Mouse (Mus musculus): ENCODE measurements around the gene Kif3b. TPM values are rescaled to one million over a fixed set of nuclear protein-coding genes. Genes with fewer than 3 reads are reported as not detected.
"Not testable (repeated sequence)": the region's sequence is repeated elsewhere in the genome, so short reads cannot be mapped to it uniquely, and the experiment has no call there.

The Kif3b gene
- polyA plus RNA-seq, 1 experiment from 2014 or later, result 1.9 TPM

GRCm38 (mm10) chr2:153346221-153347182, 55.3 kb downstream of the Kif3b start:
- H3K36me3 ChIP-seq (ENCODE audit: control insufficient read depth, insufficient read depth), result no peaks in the 10 kb centered on the region; the same call in 1 of the 2 replicates
- H3K4me3 ChIP-seq (ENCODE audit: low read depth, low read length), result peak overlapping the region; percentile 95
- peak overlapping the region; percentile 97 for H3K9ac ChIP-seq (ENCODE audit: low read depth, low read length)
- peaks cover 61% of the 10 kb centered on the region for H3K4me1 ChIP-seq (ENCODE audit: control insufficient read depth, low read depth, low read length)
- H3K27ac ChIP-seq (ENCODE audit: low read length), result peak overlapping the region; percentile 97
- WGBS (ENCODE audit: insufficient replicate concordance), result under 1% methylated on average over 56 of the region's 76 CpGs
- peak overlapping the region; percentile 63 for H3K4me2 ChIP-seq (ENCODE audit: low read depth, low read length)
- H3K27me3 ChIP-seq (ENCODE audit: control insufficient read depth, insufficient read depth, low read depth, low read length), result no peaks in the 10 kb centered on the region
- no peaks in the 10 kb centered on the region for H3K9me3 ChIP-seq (replicated peaks; ENCODE audit: control insufficient read depth, low read length)
- peak; percentile 49 for ATAC-seq (ENCODE audit: low read depth)

- H3K36me3 ChIP-seq (ENCODE audit: control insufficient read depth, insufficient read depth), result peaks cover 2% of the 10 kb centered on the region
- H3K4me2 ChIP-seq (ENCODE audit: low read depth, low read length), result peak overlapping the region; percentile 63
- peak overlapping the region; percentile 97 for H3K27ac ChIP-seq (ENCODE audit: low read length)
- H3K4me1 ChIP-seq (ENCODE audit: control insufficient read depth, low read depth, low read length), result peaks cover 60% of the 10 kb centered on the region
- H3K4me3 ChIP-seq (ENCODE audit: low read depth, low read length), result peak overlapping the region; percentile 95
- 2% methylated on average over 9 of the region's 9 CpGs for WGBS (ENCODE audit: insufficient replicate concordance)
- no peaks in the 10 kb centered on the region for H3K9me3 ChIP-seq (replicated peaks; ENCODE audit: control insufficient read depth, low read length)
- peak overlapping the region; percentile 97 for H3K9ac ChIP-seq (ENCODE audit: low read depth, low read length)
- no peaks in the 10 kb centered on the region for H3K27me3 ChIP-seq (ENCODE audit: control insufficient read depth, insufficient read depth, low read depth, low read length)
- no peak for ATAC-seq (ENCODE audit: low read depth)
These were observed 56.1 kb downstream of the Kif3b start for GRCm38 (mm10) chr2:153347183-153347781.

GRCm38 (mm10) chr2:153348100-153348831, 57.1 kb downstream of the Kif3b start:
- H3K9me3 ChIP-seq (replicated peaks; ENCODE audit: control insufficient read depth, low read length), result no peaks in the 10 kb centered on the region
- H3K27me3 ChIP-seq (ENCODE audit: control insufficient read depth, insufficient read depth, low read depth, low read length), result no peaks in the 10 kb centered on the region
- ATAC-seq (ENCODE audit: low read depth), result no peak
- H3K36me3 ChIP-seq (ENCODE audit: control insufficient read depth, insufficient read depth), result peaks cover 9% of the 10 kb centered on the region
- H3K9ac ChIP-seq (ENCODE audit: low read depth, low read length), result peak overlapping the region; percentile 45
- peak overlapping the region; percentile 63 for H3K4me2 ChIP-seq (ENCODE audit: low read depth, low read length)
- 20% methylated on average over 6 of the region's 6 CpGs for WGBS (ENCODE audit: insufficient replicate concordance)
- H3K4me1 ChIP-seq (ENCODE audit: control insufficient read depth, low read depth, low read length), result peaks cover 51% of the 10 kb centered on the region
- peak overlapping the region; percentile 69 for H3K27ac ChIP-seq (ENCODE audit: low read length)
- peak overlapping the region; percentile 95 for H3K4me3 ChIP-seq (ENCODE audit: low read depth, low read length)

- peak overlapping the region; percentile 19 for H3K9ac ChIP-seq (ENCODE audit: low read depth, low read length)
- H3K9me3 ChIP-seq (replicated peaks; ENCODE audit: control insufficient read depth, low read length), result no peaks in the 10 kb centered on the region
- H3K4me2 ChIP-seq (ENCODE audit: low read depth, low read length), result peak overlapping the region; percentile 58
- peaks cover 33% of the 10 kb centered on the region for H3K4me1 ChIP-seq (ENCODE audit: control insufficient read depth, low read depth, low read length)
- WGBS (ENCODE audit: insufficient replicate concordance), result 0% methylated on average over 6 of the region's 6 CpGs
- no peaks in the 10 kb centered on the region for H3K27me3 ChIP-seq (ENCODE audit: control insufficient read depth, insufficient read depth, low read depth, low read length)
- peak overlapping the region; percentile 83 for H3K27ac ChIP-seq (ENCODE audit: low read length)
- H3K36me3 ChIP-seq (ENCODE audit: control insufficient read depth, insufficient read depth), result peaks cover 17% of the 10 kb centered on the region
- peak; percentile 11; the same call in 1 of the 2 replicates for ATAC-seq (ENCODE audit: low read depth)
- H3K4me3 ChIP-seq (ENCODE audit: low read depth, low read length), result peak overlapping the region; percentile 22
These were observed 59.5 kb downstream of the Kif3b start for GRCm38 (mm10) chr2:153350552-153351181.

GRCm38 (mm10) chr2:153354648-153355047, 63.4 kb downstream of the Kif3b start:
- H3K9me3 ChIP-seq (replicated peaks; ENCODE audit: control insufficient read depth, low read length), result no peaks in the 10 kb centered on the region
- no peaks in the 10 kb centered on the region for H3K27me3 ChIP-seq (ENCODE audit: control insufficient read depth, insufficient read depth, low read depth, low read length)
- H3K4me2 ChIP-seq (ENCODE audit: low read depth, low read length), result no peak overlapping the region
- peaks cover 41% of the 10 kb centered on the region for H3K36me3 ChIP-seq (ENCODE audit: control insufficient read depth, insufficient read depth)
- H3K4me1 ChIP-seq (ENCODE audit: control insufficient read depth, low read depth, low read length), result peaks cover 21% of the 10 kb centered on the region
- 74% methylated on average over 2 of the region's 2 CpGs for WGBS (ENCODE audit: insufficient replicate concordance)
- no peak for ATAC-seq (ENCODE audit: low read depth)
- no peak overlapping the region for H3K4me3 ChIP-seq (ENCODE audit: low read depth, low read length)
- no peak overlapping the region for H3K27ac ChIP-seq (ENCODE audit: low read length)
- no peak overlapping the region for H3K9ac ChIP-seq (ENCODE audit: low read depth, low read length)

- Histone ChIP-seq H3K9ac (ENCODE audit: low read depth, low read length) (no peak overlapping the region), H3K4me3 (ENCODE audit: low read depth, low read length) (no peak overlapping the region), H3K4me2 (ENCODE audit: low read depth, low read length) (no peak overlapping the region), H3K9me3 (replicated peaks; ENCODE audit: control insufficient read depth, low read length) (no peaks in the 10 kb centered on the region), H3K4me1 (ENCODE audit: control insufficient read depth, low read depth, low read length) (peaks cover under 1% of the 10 kb centered on the region), H3K36me3 (ENCODE audit: control insufficient read depth, insufficient read depth) (peaks cover 41% of the 10 kb centered on the region), H3K27me3 (ENCODE audit: control insufficient read depth, insufficient read depth, low read depth, low read length) (no peaks in the 10 kb centered on the region), H3K27ac (ENCODE audit: low read length) (no peak overlapping the region)
- no peak for ATAC-seq (ENCODE audit: low read depth)
- WGBS (ENCODE audit: insufficient replicate concordance), result 81% methylated on average over 4 of the region's 4 CpGs
These were observed 65.6 kb downstream of the Kif3b start for GRCm38 (mm10) chr2:153356784-153357183.

GRCm38 (mm10) chr2:153361101-153361710, 70.0 kb downstream of the Kif3b start:
- WGBS (ENCODE audit: insufficient replicate concordance), result 84% methylated on average over 1 of the region's 1 CpGs
- Histone ChIP-seq H3K36me3 (ENCODE audit: control insufficient read depth, insufficient read depth) (peaks cover 35% of the 10 kb centered on the region), H3K27me3 (ENCODE audit: control insufficient read depth, insufficient read depth, low read depth, low read length) (no peaks in the 10 kb centered on the region), H3K4me3 (ENCODE audit: low read depth, low read length) (no peak overlapping the region), H3K27ac (ENCODE audit: low read length) (no peak overlapping the region), H3K9ac (ENCODE audit: low read depth, low read length) (no peak overlapping the region), H3K4me1 (ENCODE audit: control insufficient read depth, low read depth, low read length) (no peaks in the 10 kb centered on the region; the same call in 1 of the 2 replicates), H3K9me3 (replicated peaks; ENCODE audit: control insufficient read depth, low read length) (no peaks in the 10 kb centered on the region), H3K4me2 (ENCODE audit: low read depth, low read length) (no peak overlapping the region)
- no peak for ATAC-seq (ENCODE audit: low read depth)

- H3K4me1 ChIP-seq (ENCODE audit: control insufficient read depth, low read depth, low read length); H3K4me3 ChIP-seq (ENCODE audit: low read depth, low read length); H3K4me2 ChIP-seq (ENCODE audit: low read depth, low read length); H3K27me3 ChIP-seq (ENCODE audit: control insufficient read depth, insufficient read depth, low read depth, low read length); ATAC-seq (ENCODE audit: low read depth); H3K9ac ChIP-seq (ENCODE audit: low read depth, low read length); H3K9me3 ChIP-seq (replicated peaks; ENCODE audit: control insufficient read depth, low read length); H3K27ac ChIP-seq (ENCODE audit: low read length): not testable (repeated sequence)
- H3K36me3 ChIP-seq (ENCODE audit: control insufficient read depth, insufficient read depth), result peaks cover 30% of the 10 kb centered on the region
- 79% methylated on average over 14 of the region's 14 CpGs for WGBS (ENCODE audit: insufficient replicate concordance)
These were observed 73.3 kb downstream of the Kif3b start for GRCm38 (mm10) chr2:153364531-153364930.

Measured in liver, embryonic 16.5 days (tissue).